Mouse (Mus musculus) kidney, postnatal 0 days (tissue): ENCODE results near the gene Gm11567. TPM values are rescaled to one million over a fixed set of nuclear protein-coding genes. Genes with fewer than 3 reads are reported as not detected.
"Not testable (repeated sequence)": the region's sequence is repeated elsewhere in the genome, so short reads cannot be mapped to it uniquely, and the experiment has no call there.

Source experiments
- ATAC-seq: fragments of 200-750 bp; cut with Nextera tagmentation; replicated peaks from 2 replicates; pipeline ENCODE4 v1.8.0; 2017; ENCODE audit warnings: low read depth, moderate number of reproducible peaks, moderate TSS enrichment, moderate library complexity; ENCODE audit not compliant: low FRiP score
- DNase-seq: peaks from one replicate; pipeline ENCODE4 v3.0.0-alpha.2; 2016; ENCODE audit warnings: low spot score
- H3K27ac ChIP-seq: fragments of 300-500 bp; sonication (generic); 2 replicates; pipeline ENCODE4 v1.5.1; 2014; ENCODE audit warnings: mild to moderate bottlenecking
- H3K27me3 ChIP-seq: fragments of 300-500 bp; sonication (generic); 2 replicates; pipeline ENCODE4 v1.6.1; 2014; ENCODE audit warnings: low read length, mixed read lengths; ENCODE audit not compliant: insufficient read depth
- H3K36me3 ChIP-seq: fragments of 300-500 bp; sonication (generic); 2 replicates; pipeline ENCODE4 v1.6.1; 2014; ENCODE audit warnings: low read length, mixed read lengths; ENCODE audit not compliant: insufficient read depth
- H3K4me1 ChIP-seq: fragments of 300-500 bp; sonication (generic); replicated peaks from 2 replicates; pipeline ENCODE4 v1.6.1; 2014; ENCODE audit warnings: antibody characterized with exemption, low read length, mixed read lengths; ENCODE audit not compliant: insufficient read depth
- H3K4me2 ChIP-seq: fragments of 300-500 bp; sonication (generic); 2 replicates; pipeline ENCODE4 v1.6.1; 2014; ENCODE audit warnings: mild to moderate bottlenecking, low read length, moderate library complexity, mixed read lengths
- H3K4me3 ChIP-seq: fragments of 300-500 bp; sonication (generic); replicated peaks from 2 replicates; pipeline ENCODE4 v1.5.1; 2014; ENCODE audit warnings: low read depth, low read length
- H3K9ac ChIP-seq: fragments of 300-500 bp; sonication (generic); 2 replicates; pipeline ENCODE4 v1.6.1; 2014; ENCODE audit warnings: low read depth, low read length
- H3K9me3 ChIP-seq: fragments of 300-500 bp; sonication (generic); replicated peaks from 2 replicates; pipeline ENCODE4 v1.6.1; 2016; ENCODE audit warnings: low read length, inconsistent platforms, mixed read lengths
- CTCF ChIP-seq: IDR thresholded peaks from 2 replicates; pipeline ENCODE4 v1.5.1; 2016; ENCODE audit warnings: antibody characterized with exemption, low read depth, mild to moderate bottlenecking, moderate library complexity
- WGBS: fragments of 180-500 bp; shearing (Covaris S2); extraction: QIAGEN DNeasy Blood & Tissue Kit; methylation state at CpG from one replicate; pipeline ENCODE4 v1.1.7; 2014; 5-methylcytosine and 5-hydroxymethylcytosine counted together
- polyA plus RNA-seq: library from polyadenylated mRNA; unstranded; fragments of >200 nt; fragmentation: Nextera tagmentation; extraction: Ambion mirVana; gene quantifications from 2 replicates; pipeline ENCODE4 v1.2.1, GENCODE M21; 2015

Gene Gm11567
- not detected in 2 replicates for polyA plus RNA-seq

DNA sequence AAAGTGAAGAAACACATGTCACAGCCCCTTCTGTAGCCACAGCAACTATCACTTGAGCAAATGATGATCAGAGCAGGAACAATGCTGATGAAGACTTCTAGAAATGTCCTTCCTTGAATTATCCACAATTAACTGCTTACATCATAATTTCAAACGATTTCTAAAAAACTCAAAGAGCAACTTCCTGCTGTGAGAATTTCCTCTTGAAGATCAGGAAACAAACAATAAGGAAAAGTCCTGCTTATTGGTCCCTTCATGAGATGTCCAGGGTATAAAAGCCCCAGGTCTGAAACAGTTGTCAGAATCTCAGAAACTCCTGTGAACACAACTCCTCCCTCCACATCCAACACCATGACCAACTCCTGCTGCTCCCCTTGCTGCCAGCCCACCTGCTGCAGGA lies at the start of gene Gm11567:
TSS of gene Gm11567 (plus strand) at position 301 of the 400 bp plus-strand sequence.
- DNase-seq, H3K4me1 ChIP-seq: not testable (repeated sequence)
- WGBS: 64% methylated on average over 1 of the region's 1 CpGs

DNA sequence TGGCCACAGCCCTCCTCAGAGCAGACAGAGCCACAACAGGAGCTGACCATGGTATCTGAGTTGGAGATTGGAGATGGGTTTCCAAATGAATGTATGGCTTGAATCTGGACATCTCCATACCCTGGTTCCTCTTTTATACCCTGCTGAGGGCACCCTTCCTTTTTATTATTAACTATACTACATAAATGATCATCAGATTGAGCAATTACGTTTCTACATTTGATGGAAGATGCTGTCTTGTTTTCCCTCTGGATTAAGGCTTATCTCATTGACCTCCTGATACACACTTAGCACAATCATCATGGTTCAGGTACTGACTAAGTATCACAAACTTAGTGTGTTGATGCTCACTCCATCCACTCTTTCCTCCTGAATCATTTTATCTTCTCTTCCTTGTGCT lies 41.0 kb upstream of the Gm11567 start, which contains the start of gene 2300003K06Rik:
TSS of gene 2300003K06Rik (minus strand) at position 101 of the 400 bp plus-strand sequence.
- TF ChIP-seq CTCF: no peak
- no peak within 1 kb of the TSS for H3K4me3 ChIP-seq
- H3K27ac ChIP-seq: no peak within 1 kb of the TSS
- H3K9ac ChIP-seq: no peak within 1 kb of the TSS
- no peak within 1 kb of the TSS for H3K4me2 ChIP-seq
- no peaks in the 10 kb centered on the region for H3K36me3 ChIP-seq
- H3K4me1 ChIP-seq: no peaks in the 10 kb centered on the region
- DNase-seq (no peak), ATAC-seq (no peak)
- WGBS: 70% methylated on average over 1 of the region's 1 CpGs
- H3K27me3 ChIP-seq: no peaks in the 10 kb centered on the region
- no peaks in the 10 kb centered on the region for H3K9me3 ChIP-seq

More for the DNA sequence above, at the start of gene Gm11567:
- not testable (repeated sequence) for H3K36me3 ChIP-seq, H3K9ac ChIP-seq, H3K27ac ChIP-seq, H3K27me3 ChIP-seq, H3K4me2 ChIP-seq, ATAC-seq, H3K4me3 ChIP-seq, H3K9me3 ChIP-seq

DNA sequence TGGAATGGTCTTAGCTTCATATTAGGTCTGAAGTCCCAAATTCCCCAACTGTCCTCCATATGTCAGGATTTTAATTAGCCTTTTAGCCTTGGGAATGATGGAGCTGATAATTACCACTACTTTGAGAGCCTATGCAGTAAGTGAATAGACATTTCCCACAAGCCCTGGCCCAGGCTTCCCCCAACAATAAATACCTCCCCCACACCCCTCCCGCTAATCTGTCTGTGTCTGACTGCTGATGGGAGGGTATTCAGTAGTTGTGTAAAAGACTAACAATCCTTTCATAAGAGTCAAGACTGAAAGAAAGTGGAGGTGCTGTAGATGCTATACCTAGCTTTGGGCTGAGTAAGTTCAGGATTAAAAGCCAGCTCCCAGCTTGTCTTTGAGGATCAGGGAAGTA lies 36.8 kb upstream of the Gm11567 start:
- no peaks in the 10 kb centered on the region for H3K4me1 ChIP-seq
- H3K27me3 ChIP-seq: no peaks in the 10 kb centered on the region
- TF ChIP-seq CTCF: no peak
- ATAC-seq (no peak), DNase-seq (no peak)
- H3K4me2 ChIP-seq: no peak overlapping the region
- H3K36me3 ChIP-seq: no peaks in the 10 kb centered on the region
- H3K4me3 ChIP-seq: no peak overlapping the region
- H3K9me3 ChIP-seq: no peaks in the 10 kb centered on the region
- H3K27ac ChIP-seq: no peak overlapping the region
- no peak overlapping the region for H3K9ac ChIP-seq
- 13% methylated on average over 1 of the region's 1 CpGs for WGBS

DNA sequence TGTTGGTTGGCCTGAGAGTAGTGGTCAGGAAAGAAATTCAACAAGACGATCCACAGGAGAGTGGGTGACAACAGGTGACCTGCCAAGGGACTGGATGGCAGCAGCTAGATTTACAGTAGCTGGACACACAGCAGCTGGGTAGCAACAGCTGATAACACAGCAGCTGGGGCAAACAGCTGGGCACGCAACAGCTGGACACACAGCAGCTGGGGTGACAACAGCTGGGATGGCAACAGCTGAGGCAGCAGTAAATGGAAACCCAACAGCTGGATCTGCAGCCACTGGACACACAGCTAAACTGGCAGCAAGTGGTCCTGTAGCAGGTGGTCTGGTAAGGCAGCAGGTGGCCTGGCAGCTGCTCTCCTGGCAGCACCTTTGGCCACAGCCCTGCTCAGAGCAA lies 32.2 kb upstream of the Gm11567 start:
- Histone ChIP-seq H3K27me3 (no peaks in the 10 kb centered on the region), H3K27ac (no peak overlapping the region), H3K9ac (no peak overlapping the region), H3K4me3 (no peak overlapping the region), H3K9me3 (no peaks in the 10 kb centered on the region), H3K36me3 (no peaks in the 10 kb centered on the region), H3K4me2 (no peak overlapping the region), H3K4me1 (no peaks in the 10 kb centered on the region)
- WGBS: 78% methylated on average over 2 of the region's 2 CpGs
- ATAC-seq (no peak), DNase-seq (no peak)
- TF ChIP-seq CTCF: no peak

DNA sequence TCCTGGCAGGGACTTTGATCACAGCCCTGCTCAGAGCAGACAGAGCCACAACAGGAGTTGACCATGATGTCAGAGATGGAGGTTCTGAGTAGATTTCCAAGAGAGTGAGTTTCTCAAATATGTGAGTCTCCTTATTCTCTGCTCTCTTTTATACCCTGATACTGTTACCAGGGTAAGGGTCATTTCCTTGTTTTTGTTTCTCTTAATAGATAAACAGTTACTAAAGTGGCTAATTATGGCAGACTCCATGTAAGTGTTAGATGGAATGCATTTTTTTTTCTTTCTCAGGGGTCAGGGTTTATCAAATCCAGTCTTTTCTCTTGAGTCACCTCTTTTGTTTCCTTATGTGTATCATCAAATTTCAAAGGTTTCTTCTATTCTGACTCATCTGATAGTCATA lies 27.5 kb upstream of the Gm11567 start, which contains the start of gene Krtap4-16:
TSS of gene Krtap4-16 (minus strand) at position 101 of the 400 bp plus-strand sequence.
- DNase-seq (no peak), ATAC-seq (no peak)
- Histone ChIP-seq H3K27ac (no peak within 1 kb of the TSS), H3K4me2 (no peak within 1 kb of the TSS), H3K4me1 (no peaks in the 10 kb centered on the region), H3K4me3 (no peak within 1 kb of the TSS), H3K9me3 (no peaks in the 10 kb centered on the region), H3K9ac (no peak within 1 kb of the TSS), H3K27me3 (no peaks in the 10 kb centered on the region), H3K36me3 (no peaks in the 10 kb centered on the region)
- no peak for TF ChIP-seq CTCF

DNA sequence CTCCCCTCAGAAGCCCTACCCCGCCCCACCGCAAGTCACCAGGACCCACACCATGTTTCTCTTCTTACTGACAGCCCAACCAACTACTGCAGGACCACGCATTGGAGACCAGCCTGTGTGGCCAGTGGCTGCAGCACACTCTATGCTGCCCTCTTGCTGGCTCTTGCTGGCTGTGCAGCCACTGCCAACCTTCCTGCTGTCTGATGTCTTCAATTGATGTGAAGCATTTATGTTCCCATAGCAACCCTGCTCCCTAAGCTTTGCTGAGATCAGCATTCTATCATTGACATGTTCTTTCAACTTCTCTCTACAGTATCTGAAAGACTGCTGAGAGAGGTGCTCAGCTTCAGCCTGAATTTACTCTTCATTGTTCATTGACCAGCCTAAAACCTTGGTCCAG lies 24.9 kb upstream of the Gm11567 start:
- H3K9ac ChIP-seq: no peak overlapping the region
- H3K27me3 ChIP-seq: no peaks in the 10 kb centered on the region
- DNase-seq (peak; percentile 21), ATAC-seq (no peak)
- no peak overlapping the region for H3K4me2 ChIP-seq
- no peaks in the 10 kb centered on the region for H3K36me3 ChIP-seq
- peak; percentile 61 for TF ChIP-seq CTCF
- H3K4me3 ChIP-seq: no peak overlapping the region
- no peaks in the 10 kb centered on the region for H3K4me1 ChIP-seq
- H3K27ac ChIP-seq: no peak overlapping the region
- 58% methylated on average over 3 of the region's 3 CpGs for WGBS
- H3K9me3 ChIP-seq: no peaks in the 10 kb centered on the region

DNA sequence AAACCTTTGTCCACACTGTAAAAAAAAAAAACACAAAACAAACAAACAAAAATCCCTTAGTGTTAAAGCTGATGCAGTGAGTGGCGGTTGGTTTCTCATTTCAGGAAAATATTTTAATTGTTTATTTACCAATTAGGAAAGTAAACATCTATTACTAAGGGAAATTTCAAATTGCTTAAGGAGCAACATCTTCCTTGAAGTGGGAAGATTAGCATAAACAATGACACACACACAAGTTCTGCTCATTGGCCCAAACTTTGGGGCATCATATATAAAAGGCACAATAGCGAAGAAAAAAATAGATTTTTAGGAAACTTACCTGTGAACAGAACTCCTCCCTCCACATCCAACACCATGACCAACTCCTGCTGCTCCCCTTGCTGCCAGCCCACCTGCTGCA lies 21.4 kb upstream of the Gm11567 start, which contains the start of gene Gm11568:
TSS of gene Gm11568 (plus strand) at position 301 of the 400 bp plus-strand sequence.
- TF ChIP-seq CTCF: no peak
- Histone ChIP-seq H3K4me2 (no peak within 1 kb of the TSS), H3K9me3 (no peaks in the 10 kb centered on the region), H3K4me1 (no peaks in the 10 kb centered on the region), H3K27ac (no peak within 1 kb of the TSS), H3K36me3 (no peaks in the 10 kb centered on the region), H3K27me3 (no peaks in the 10 kb centered on the region), H3K9ac (no peak within 1 kb of the TSS), H3K4me3 (no peak within 1 kb of the TSS)
- 76% methylated on average over 2 of the region's 2 CpGs for WGBS
- ATAC-seq: no peak
- DNase-seq: no peak
